Mouse (Mus musculus): Measurements from ENCODE around the gene Aspg.

DNA sequence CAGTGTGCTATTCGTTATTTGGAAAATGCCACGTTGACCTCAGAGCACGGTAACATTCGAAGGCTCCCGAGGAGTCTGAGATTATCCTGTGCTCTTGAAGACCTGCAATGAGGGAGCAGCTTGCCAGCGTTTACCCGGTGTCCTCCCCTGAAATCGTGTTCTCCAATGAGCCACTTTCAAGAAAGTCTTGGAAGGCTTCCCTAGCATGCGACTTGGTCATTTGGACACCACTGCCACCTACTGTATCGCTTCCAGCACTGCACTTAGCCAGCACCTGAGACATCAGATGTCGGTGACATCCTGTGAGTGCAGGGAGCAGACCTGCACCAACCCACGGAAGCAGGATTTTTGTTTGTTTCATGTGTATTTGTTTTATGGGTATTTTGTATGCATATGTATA is 15.4 kb upstream of the Aspg start:
- TF ChIP-seq CTCF (IDR thresholded peaks at IDR 0.05; ENCODE audit: insufficient read depth, low read length) (peak; percentile 97), POLR2A (IDR thresholded peaks at IDR 0.05; ENCODE audit: borderline replicate concordance, extremely low read depth, low read depth, low read length) (no peak)

All from lung, adult 2 months (tissue).